In genomic region chr8:122988955-122989354, GRCm38 (mm10) we compare ENCODE assay signal across 12 mouse cellular contexts. TPM values are rescaled to one million over a fixed set of nuclear protein-coding genes. Genes with fewer than 3 reads are reported as not detected.
DNase-seq lines count a peak whose midpoint lies in the region; ATAC-seq and TF ChIP-seq lines count a peak whose summit lies in the region.
"Had no signal": no experiment of that assay in that cellular context is flagged by ENCODE, and none has a peak within 500 bp of the region (broad histone marks: within the 10 kb centered on the region; RNA-seq: fewer than 3 reads in every experiment).

No protein-coding gene starts in this region.

- H3K27ac ChIP-seq in thymus, adult 2 months (ENCODE audit: control insufficient read depth, insufficient read depth, low read length) = peak overlapping the region; percentile 77
- H3K27ac ChIP-seq in intestine, embryonic 14.5 days (ENCODE audit: low read depth) = 0 out of 2 replicates have a peak overlapping the region, but pooled peaks have one; percentile 55
- H3K27ac ChIP-seq in midbrain, postnatal 0 days (ENCODE audit: low read depth, low read length) = no peak overlapping the region
- H3K27ac ChIP-seq: lung, embryonic 15.5 days had no signal

- TF ChIP-seq CTCF in thymus, adult 2 months (IDR thresholded peaks at IDR 0.05; ENCODE audit: borderline replicate concordance, control insufficient read depth, extremely low read depth, insufficient read depth, low read length, poor library complexity) = no peak
- no peak for TF ChIP-seq CTCF in midbrain, postnatal 0 days (IDR thresholded peaks at IDR 0.05)

- H3K4me2 ChIP-seq in intestine, embryonic 14.5 days (ENCODE audit: low read length) = no peak overlapping the region
- no peak overlapping the region for H3K4me2 ChIP-seq in midbrain, postnatal 0 days (ENCODE audit: low read depth, low read length, poor library complexity, severe bottlenecking)
- H3K4me2 ChIP-seq: lung, embryonic 15.5 days had no signal

- H3K4me3 ChIP-seq in thymus, adult 2 months (ENCODE audit: control insufficient read depth, insufficient read depth, low read length) = no peak overlapping the region
- H3K4me3 ChIP-seq in intestine, embryonic 14.5 days (ENCODE audit: low read depth, low read length) = no peak overlapping the region
- H3K4me3 ChIP-seq in midbrain, postnatal 0 days (ENCODE audit: low read depth, low read length) = no peak overlapping the region
- H3K4me3 ChIP-seq: lung, embryonic 15.5 days had no signal

- no peak for DNase-seq in thymus, adult 2 months
- no peak for DNase-seq in thymus, adult 18-20 months
- DNase-seq in intestine, embryonic 14.5 days (ENCODE audit: low spot score) = no peak
- no peak for DNase-seq in cerebellum, postnatal 25 days
- no peak for DNase-seq in frontal cortex, postnatal 25 days (ENCODE audit: low spot score in 2 of 2)
- no peak for DNase-seq in midbrain, postnatal 0 days (ENCODE audit: low spot score)
- DNase-seq: gastrocnemius, postnatal 14 days; heart, postnatal 14 days; right cerebral cortex, postnatal 14 days; thymus, postnatal 25 days had no signal

- no peak overlapping the region for H3K9ac ChIP-seq in intestine, embryonic 14.5 days (ENCODE audit: low read length)
- no peak overlapping the region for H3K9ac ChIP-seq in midbrain, postnatal 0 days (replicated peaks; ENCODE audit: low read length, poor library complexity, severe bottlenecking)
- H3K9ac ChIP-seq: lung, embryonic 15.5 days had no signal

- peaks cover 61% of the 10 kb centered on the region for H3K4me1 ChIP-seq in thymus, adult 2 months (replicated peaks; ENCODE audit: control insufficient read depth, insufficient read depth, low read length)
- peaks cover 34% of the 10 kb centered on the region for H3K4me1 ChIP-seq in intestine, embryonic 14.5 days (replicated peaks; ENCODE audit: control insufficient read depth, insufficient read depth, low read length)
- H3K4me1 ChIP-seq in midbrain, postnatal 0 days (ENCODE audit: insufficient read depth, low read length) = no peaks in the 10 kb centered on the region

- ATAC-seq in intestine, embryonic 14.5 days (replicated peaks; ENCODE audit: low FRiP score, low TSS enrichment, low read depth) = peak; percentile 92
- ATAC-seq in megakaryocyte, adult 5-6 weeks (ENCODE audit: poor library complexity, severe bottlenecking) = peak; percentile 49
- no peak for ATAC-seq in midbrain, postnatal 0 days (ENCODE audit: low FRiP score)

- no peaks in the 10 kb centered on the region for H3K9me3 ChIP-seq in intestine, embryonic 14.5 days (ENCODE audit: control insufficient read depth, low read length)
- H3K9me3 ChIP-seq in midbrain, postnatal 0 days (ENCODE audit: low read length) = no peaks in the 10 kb centered on the region
- H3K9me3 ChIP-seq: lung, embryonic 15.5 days had no signal

- no peak for TF ChIP-seq POLR2A in thymus, adult 2 months (IDR thresholded peaks at IDR 0.05; ENCODE audit: control insufficient read depth, extremely low read depth, insufficient read depth, low read length, poor library complexity)

- no peaks in the 10 kb centered on the region for H3K27me3 ChIP-seq in thymus, adult 2 months (ENCODE audit: control insufficient read depth, insufficient read depth, low read length)
- H3K27me3 ChIP-seq in intestine, embryonic 14.5 days (replicated peaks; ENCODE audit: control insufficient read depth, insufficient read depth, low read length) = no peaks in the 10 kb centered on the region
- no peaks in the 10 kb centered on the region for H3K27me3 ChIP-seq in midbrain, postnatal 0 days (ENCODE audit: insufficient read depth, low read length)
- H3K27me3 ChIP-seq: lung, embryonic 15.5 days had no signal

- no peaks in the 10 kb centered on the region for H3K36me3 ChIP-seq in thymus, adult 2 months (ENCODE audit: control insufficient read depth, insufficient read depth, low read length)
- H3K36me3 ChIP-seq in intestine, embryonic 14.5 days (ENCODE audit: control insufficient read depth, insufficient read depth, low read length) = no peaks in the 10 kb centered on the region
- no peaks in the 10 kb centered on the region for H3K36me3 ChIP-seq in midbrain, postnatal 0 days (ENCODE audit: insufficient read depth, low read length)
- H3K36me3 ChIP-seq: lung, embryonic 15.5 days had no signal

- WGBS in thymus, adult 2 months = 15% methylated on average over 3 of the region's 3 CpGs
- WGBS in intestine, embryonic 14.5 days = 71% methylated on average over 3 of the region's 3 CpGs
- 73% methylated on average over 3 of the region's 3 CpGs for WGBS in midbrain, postnatal 0 days

RNA-seq across cellular contexts. Expression of gene Ankrd11, which starts 53.1 kb away (rescaled TPM):
- 118 and 145 TPM in 2 replicates for polyA plus RNA-seq in thymus, adult 2 months (2012; rRNA removed)
- polyA plus RNA-seq in intestine, embryonic 14.5 days (2014; fragmentation: Nextera tagmentation; extraction: Ambion mirVana) = 45.9 and 47.4 TPM in 2 replicates
- total RNA-seq in megakaryocyte, adult 5-6 weeks (2015) = 86.2 and 87.9 TPM in 2 replicates
- 90.5 and 102 TPM in 2 replicates for total RNA-seq in megakaryocyte, adult 5-6 weeks (2017)
- total RNA-seq in midbrain, postnatal 0 days (2014; rRNA removed) = 92.5 and 98.3 TPM in 2 replicates
- polyA plus RNA-seq in midbrain, postnatal 0 days (2015; fragmentation: Nextera tagmentation; extraction: Ambion mirVana) = 62.2 and 78.7 TPM in 2 replicates
